Mouse (Mus musculus) midbrain, postnatal 0 days (tissue): ENCODE data around the gene St8sia1. TPM values are rescaled to one million over a fixed set of nuclear protein-coding genes. Genes with fewer than 3 reads are reported as not detected.

Experiments used
- ATAC-seq: fragments of 200-750 bp; cut with Nextera tagmentation; 2 replicates; pipeline ENCODE4 v1.8.0; 2017; ENCODE audit warnings: moderate number of reproducible peaks, mild to moderate bottlenecking, moderate TSS enrichment, moderate library complexity; ENCODE audit not compliant: low FRiP score
- DNase-seq: peaks from one replicate; pipeline ENCODE4 v3.0.0-alpha.2; 2015; ENCODE audit warnings: low spot score
- H3K27ac ChIP-seq: fragments of 300-500 bp; sonication (generic); 2 replicates; pipeline ENCODE4 v1.5.1; 2014; ENCODE audit warnings: low read depth, mild to moderate bottlenecking, low read length, mixed read lengths
- H3K27me3 ChIP-seq: fragments of 300-500 bp; sonication (generic); 2 replicates; pipeline ENCODE4 v1.6.1; 2014; ENCODE audit warnings: low read length, control low read depth, mixed read lengths; ENCODE audit not compliant: insufficient read depth
- H3K36me3 ChIP-seq: fragments of 300-500 bp; sonication (generic); 2 replicates; pipeline ENCODE4 v1.6.1; 2014; ENCODE audit warnings: low read length, control low read depth, mixed read lengths; ENCODE audit not compliant: insufficient read depth
- H3K4me1 ChIP-seq: fragments of 300-500 bp; sonication (generic); 2 replicates; pipeline ENCODE4 v1.6.1; 2014; ENCODE audit warnings: mild to moderate bottlenecking, control low read depth, antibody characterized with exemption, low read length, mixed read lengths; ENCODE audit not compliant: insufficient read depth
- H3K4me2 ChIP-seq: fragments of 300-500 bp; sonication (generic); 2 replicates; pipeline ENCODE4 v1.6.1; 2014; ENCODE audit warnings: low read depth, mild to moderate bottlenecking, low read length, mixed read lengths; ENCODE audit not compliant: poor library complexity, severe bottlenecking
- H3K4me3 ChIP-seq: fragments of 300-500 bp; sonication (generic); 2 replicates; pipeline ENCODE4 v1.5.1; 2014; ENCODE audit warnings: low read depth, mild to moderate bottlenecking, low read length, moderate library complexity
- H3K9ac ChIP-seq: fragments of 300-500 bp; sonication (generic); replicated peaks from 2 replicates; pipeline ENCODE4 v1.6.1; 2014; ENCODE audit warnings: mild to moderate bottlenecking, low read length, moderate library complexity, mixed read lengths; ENCODE audit not compliant: poor library complexity, severe bottlenecking
- H3K9me3 ChIP-seq: fragments of 300-500 bp; sonication (generic); 2 replicates; pipeline ENCODE4 v1.6.1; 2016; ENCODE audit warnings: low read length, control low read depth
- CTCF ChIP-seq: IDR thresholded peaks from 2 replicates; pipeline ENCODE4 v1.5.1; 2016; ENCODE audit warnings: antibody characterized with exemption, mild to moderate bottlenecking
- WGBS: fragments of 180-500 bp; shearing (Covaris S2); extraction: QIAGEN DNeasy Blood & Tissue Kit; methylation state at CpG from one replicate; pipeline ENCODE4 v1.1.7; 2014; 5-methylcytosine and 5-hydroxymethylcytosine counted together
- polyA plus RNA-seq: library from polyadenylated mRNA; unstranded; fragments of >200 nt; fragmentation: Nextera tagmentation; extraction: Ambion mirVana; gene quantifications from 2 replicates; pipeline ENCODE4 v1.2.1, GENCODE M21; 2015
- total RNA-seq: library from RNA; depleted of rRNA; stranded (reverse); fragments of >200 nt; gene quantifications from 2 replicates; pipeline ENCODE4 v1.2.3, GENCODE M21; 2014

St8sia1 gene
- total and polyA plus RNA-seq, 2 experiments from 2014 or later = 4.5 to 17.7 TPM

DNA sequence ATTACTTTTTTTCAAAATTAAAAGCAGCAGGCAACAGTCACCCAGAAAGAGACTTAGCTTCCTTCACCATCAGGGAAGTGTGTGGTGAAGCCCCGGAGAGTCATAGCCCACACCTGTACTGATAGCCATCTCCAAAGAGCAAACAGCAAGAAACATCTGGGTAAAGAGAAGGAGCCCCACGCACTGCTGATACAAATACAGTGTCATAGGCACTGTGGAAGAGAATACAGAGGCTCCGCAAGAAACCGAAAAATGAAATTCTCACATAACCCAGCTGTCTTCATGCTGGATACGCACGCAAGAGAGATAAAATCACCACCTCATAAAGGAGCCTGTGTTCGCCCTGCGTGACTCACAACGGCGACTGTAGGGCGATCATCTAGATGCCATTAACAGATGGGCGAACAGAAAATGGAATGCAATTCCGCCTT lies 46.8 kb downstream of the St8sia1 start:
- no peaks in the 10 kb centered on the region for H3K36me3 ChIP-seq
- no peak for TF ChIP-seq CTCF
- DNase-seq (no peak), ATAC-seq (no peak)
- WGBS = 85% methylated on average over 13 of the region's 13 CpGs
- H3K27ac ChIP-seq = no peak overlapping the region
- no peaks in the 10 kb centered on the region for H3K4me1 ChIP-seq
- H3K4me2 ChIP-seq = no peak overlapping the region
- H3K4me3 ChIP-seq = no peak overlapping the region
- H3K9me3 ChIP-seq = no peaks in the 10 kb centered on the region
- no peak overlapping the region for H3K9ac ChIP-seq
- H3K27me3 ChIP-seq = no peaks in the 10 kb centered on the region

DNA sequence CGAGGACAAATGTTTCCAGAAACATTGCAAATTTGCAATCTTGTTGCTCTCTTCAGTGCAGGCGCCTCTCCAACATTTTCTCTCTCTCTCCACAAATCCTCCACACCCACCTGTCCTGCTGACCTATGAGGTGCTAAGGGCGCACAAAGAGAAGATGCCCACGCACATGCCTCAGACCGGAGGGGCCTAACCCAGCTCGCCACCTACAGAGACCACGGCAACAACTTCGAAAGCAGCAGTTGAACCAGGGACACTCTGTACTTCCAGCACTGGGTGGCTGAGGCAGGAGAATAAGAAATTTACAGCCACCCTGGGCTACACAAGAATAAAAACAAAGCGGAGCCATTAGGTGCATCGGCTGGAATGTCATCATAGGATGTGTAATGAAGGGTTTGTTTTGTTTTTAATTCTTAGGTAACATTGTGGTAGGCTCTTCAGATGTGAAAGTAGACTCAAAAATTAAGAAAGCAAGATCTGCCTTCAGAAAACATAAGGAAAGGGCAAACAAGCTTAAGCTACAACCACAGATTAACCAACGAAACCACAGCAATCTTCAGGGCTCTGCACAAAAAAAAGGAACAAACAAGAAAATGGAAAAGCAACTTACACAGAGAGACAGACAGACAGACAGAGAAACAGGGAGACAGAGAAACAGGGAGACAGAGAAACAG lies 47.8 kb downstream of the St8sia1 start:
- Histone ChIP-seq H3K4me3 (no peak overlapping the region), H3K4me1 (no peaks in the 10 kb centered on the region), H3K9me3 (no peaks in the 10 kb centered on the region), H3K27ac (no peak overlapping the region), H3K36me3 (0 out of 2 replicates have a peak, but pooled peaks cover 4% of the 10 kb centered on the region), H3K4me2 (no peak overlapping the region), H3K9ac (no peak overlapping the region), H3K27me3 (no peaks in the 10 kb centered on the region)
- WGBS = 84% methylated on average over 11 of the region's 11 CpGs
- no peak for ATAC-seq
- no peak for DNase-seq
- TF ChIP-seq CTCF = no peak

DNA sequence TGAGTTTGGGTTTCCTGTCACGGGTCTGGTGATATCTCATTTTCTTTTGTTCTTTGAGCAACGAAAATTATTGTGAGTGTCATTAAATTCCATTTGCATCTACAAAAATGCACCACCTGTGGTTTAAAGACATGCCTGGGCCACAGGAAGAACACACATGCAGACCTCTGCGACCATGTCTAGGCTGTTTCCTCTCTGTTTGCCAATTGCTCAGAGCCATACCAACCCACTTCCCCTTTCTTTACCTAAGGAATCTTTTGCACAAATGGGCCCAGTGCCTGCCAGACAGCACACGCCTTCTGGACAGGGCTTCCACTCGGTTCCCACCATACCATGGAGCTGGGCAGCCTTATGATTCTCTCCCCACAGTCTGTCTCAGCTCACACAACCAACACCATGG lies 48.8 kb downstream of the St8sia1 start:
- Histone ChIP-seq H3K9me3 (no peaks in the 10 kb centered on the region), H3K4me3 (no peak overlapping the region), H3K4me2 (no peak overlapping the region), H3K27ac (no peak overlapping the region), H3K27me3 (no peaks in the 10 kb centered on the region), H3K9ac (no peak overlapping the region), H3K4me1 (no peaks in the 10 kb centered on the region), H3K36me3 (0 out of 2 replicates have a peak, but pooled peaks cover 11% of the 10 kb centered on the region)
- DNase-seq = no peak
- 83% methylated on average over 5 of the region's 5 CpGs for WGBS
- TF ChIP-seq CTCF = no peak
- ATAC-seq = no peak

DNA sequence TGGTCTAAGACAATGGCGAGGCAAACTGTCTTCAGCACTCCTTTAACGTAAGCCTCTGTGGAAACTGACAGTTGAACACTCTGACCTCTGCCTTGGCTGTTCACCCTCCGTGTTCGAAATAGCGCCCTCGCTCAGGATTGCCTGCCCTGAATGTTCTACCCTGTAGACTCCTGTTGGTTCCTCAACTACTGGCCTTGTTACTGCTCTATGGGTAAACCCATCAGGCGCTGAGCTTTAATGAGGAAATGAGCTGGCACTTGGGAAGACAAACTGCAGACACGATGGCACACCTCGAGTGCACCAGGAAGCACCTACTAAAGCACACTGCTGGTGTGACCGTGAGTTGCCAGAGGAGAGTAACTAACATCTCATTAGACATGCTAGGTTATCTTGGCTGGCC lies 49.6 kb downstream of the St8sia1 start:
- no peak overlapping the region for H3K9ac ChIP-seq
- H3K36me3 ChIP-seq = 0 out of 2 replicates have a peak, but pooled peaks cover 11% of the 10 kb centered on the region
- DNase-seq (no peak), ATAC-seq (no peak)
- H3K27me3 ChIP-seq = no peaks in the 10 kb centered on the region
- no peaks in the 10 kb centered on the region for H3K9me3 ChIP-seq
- H3K4me2 ChIP-seq = no peak overlapping the region
- no peak overlapping the region for H3K4me3 ChIP-seq
- H3K27ac ChIP-seq = no peak overlapping the region
- H3K4me1 ChIP-seq = no peaks in the 10 kb centered on the region
- WGBS = 87% methylated on average over 10 of the region's 10 CpGs
- no peak for TF ChIP-seq CTCF

DNA sequence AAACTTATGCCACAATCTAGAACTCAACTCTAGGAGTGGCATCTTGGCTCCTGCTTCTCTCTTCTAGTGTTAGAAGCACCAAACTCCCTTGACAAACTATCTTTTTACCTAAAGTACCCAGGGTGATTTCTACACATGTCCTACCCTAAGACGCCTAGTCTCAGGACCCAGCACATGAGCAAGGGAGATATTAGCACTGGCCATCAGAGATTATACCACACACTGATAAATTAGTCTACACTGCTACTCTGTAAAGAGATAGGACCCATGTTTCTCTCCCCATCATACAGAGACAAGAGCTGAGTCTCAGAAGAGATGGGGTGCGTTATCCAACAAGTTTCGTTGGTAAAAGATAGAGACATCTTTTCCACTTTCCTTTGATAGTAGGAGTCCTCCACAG lies 53.0 kb downstream of the St8sia1 start:
- Histone ChIP-seq H3K36me3 (0 out of 2 replicates have a peak, but pooled peaks cover 11% of the 10 kb centered on the region), H3K4me1 (no peaks in the 10 kb centered on the region), H3K27ac (no peak overlapping the region), H3K4me3 (no peak overlapping the region), H3K9me3 (no peaks in the 10 kb centered on the region), H3K9ac (no peak overlapping the region), H3K4me2 (no peak overlapping the region), H3K27me3 (no peaks in the 10 kb centered on the region)
- no peak for TF ChIP-seq CTCF
- DNase-seq (no peak), ATAC-seq (no peak)
- 97% methylated on average over 3 of the region's 3 CpGs for WGBS

DNA sequence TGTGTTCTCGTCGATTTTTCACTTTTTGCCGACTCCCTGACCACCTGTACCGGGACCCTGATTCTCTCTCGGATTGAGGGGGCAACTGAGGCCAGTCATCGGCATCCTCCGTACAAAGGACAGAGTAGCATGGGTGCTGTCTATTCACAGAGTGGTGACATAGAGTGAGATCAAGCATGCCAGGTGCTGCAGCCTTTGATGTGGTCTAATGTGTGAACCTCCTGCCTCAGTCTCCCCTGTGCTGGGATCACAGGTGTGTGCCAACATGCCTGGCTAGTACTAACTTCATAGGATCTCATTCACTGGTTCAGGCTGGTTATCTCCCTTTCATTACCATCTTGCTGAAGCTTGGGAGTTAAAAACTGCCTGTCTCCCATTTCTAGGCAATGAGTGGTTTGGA lies 53.5 kb downstream of the St8sia1 start:
- ATAC-seq (no peak), DNase-seq (no peak)
- H3K9ac ChIP-seq = no peak overlapping the region
- no peak overlapping the region for H3K4me3 ChIP-seq
- H3K36me3 ChIP-seq = 0 out of 2 replicates have a peak, but pooled peaks cover 11% of the 10 kb centered on the region
- 98% methylated on average over 7 of the region's 7 CpGs for WGBS
- H3K4me1 ChIP-seq = no peaks in the 10 kb centered on the region
- no peaks in the 10 kb centered on the region for H3K27me3 ChIP-seq
- H3K27ac ChIP-seq = no peak overlapping the region
- H3K9me3 ChIP-seq = no peaks in the 10 kb centered on the region
- TF ChIP-seq CTCF = no peak
- no peak overlapping the region for H3K4me2 ChIP-seq
